Comparison of ENCODE assay signal across 8 mouse cellular contexts in genomic region chr1:23762136-23762687, GRCm38 (mm10). TPM values are rescaled to one million over a fixed set of nuclear protein-coding genes. Genes with fewer than 3 reads are reported as not detected.
A peak's percentile ranks its signal among the peaks of the same experiment; 100 is the strongest.
DNase-seq lines count a peak whose midpoint lies in the region; ATAC-seq and TF ChIP-seq lines count a peak whose summit lies in the region.

No protein-coding gene starts in this region.

- peaks cover 40% of the 10 kb centered on the region for H3K27me3 ChIP-seq in forebrain, embryonic 12.5 days
- peaks cover 69% of the 10 kb centered on the region for H3K27me3 ChIP-seq in hindbrain, embryonic 10.5 days (ENCODE audit: insufficient read depth, poor library complexity, severe bottlenecking)

- H3K4me2 ChIP-seq in forebrain, embryonic 12.5 days = peak overlapping the region; percentile 88

- peak; percentile 29 for DNase-seq in gastrocnemius, adult 2 months
- no peak for DNase-seq in gastrocnemius, postnatal 36 days
- peak; percentile 69 for DNase-seq in hindbrain, embryonic 10.5 days (ENCODE audit: low spot score)
- peak; percentile 32 to 46 for DNase-seq in layer of hippocampus, postnatal 36 days
- DNase-seq in right cerebral cortex, postnatal 4 days = peak; percentile 55

- peak overlapping the region; percentile 73 for H3K4me3 ChIP-seq in gastrocnemius, adult 2 months
- peak overlapping the region; percentile 54 for H3K4me3 ChIP-seq in brown adipose tissue, adult 24 weeks (ENCODE audit: insufficient read depth, low read depth, low read length)
- peak overlapping the region; percentile 66 for H3K4me3 ChIP-seq in forebrain, embryonic 12.5 days (replicated peaks)
- H3K4me3 ChIP-seq in hindbrain, embryonic 10.5 days = peak overlapping the region; percentile 73

- H3K4me1 ChIP-seq in brown adipose tissue, adult 24 weeks (ENCODE audit: control insufficient read depth, insufficient read depth, insufficient read length, low read length) = no peaks in the 10 kb centered on the region
- H3K4me1 ChIP-seq in forebrain, embryonic 12.5 days = peaks cover 21% of the 10 kb centered on the region
- peaks cover 26% of the 10 kb centered on the region for H3K4me1 ChIP-seq in hindbrain, embryonic 10.5 days (replicated peaks)

- peak; percentile 49 for ATAC-seq in forebrain, embryonic 12.5 days (ENCODE audit: low FRiP score)
- ATAC-seq in megakaryocyte progenitor cell, adult 5-6 weeks (replicated peaks; ENCODE audit: poor library complexity) = peak; percentile 38

- H3K36me3 ChIP-seq in forebrain, embryonic 12.5 days (replicated peaks) = no peaks in the 10 kb centered on the region
- H3K36me3 ChIP-seq in hindbrain, embryonic 10.5 days = no peaks in the 10 kb centered on the region

- WGBS in forebrain, embryonic 12.5 days = under 1% methylated on average over 45 of the region's 45 CpGs
- under 1% methylated on average over 45 of the region's 45 CpGs for WGBS in hindbrain, embryonic 10.5 days

- intact Hi-C loops in gastrocnemius, adult 2 months (cut with DNase I) = loop anchor here (2.0 kb wide), 1 partner anchor 33 kb away; no protein-coding TSS in a partner anchor
- intact Hi-C loops in gastrocnemius, postnatal 36 days (cut with DNase I) = no loop called here

- no peaks in the 10 kb centered on the region for H3K9me3 ChIP-seq in forebrain, embryonic 12.5 days
- H3K9me3 ChIP-seq in hindbrain, embryonic 10.5 days = no peaks in the 10 kb centered on the region

- H3K9ac ChIP-seq in forebrain, embryonic 12.5 days = peak overlapping the region; percentile 72

- TF ChIP-seq CTCF in gastrocnemius, adult 2 months (IDR thresholded peaks at IDR 0.05) = no peak

- no peak overlapping the region for H3K27ac ChIP-seq in gastrocnemius, adult 2 months
- no peak overlapping the region for H3K27ac ChIP-seq in brown adipose tissue, adult 24 weeks (replicated peaks; ENCODE audit: low read depth, low read length)
- 0 out of 2 replicates have a peak overlapping the region, but pooled peaks have one; percentile 38 for H3K27ac ChIP-seq in forebrain, embryonic 12.5 days
- peak overlapping the region; percentile 77 for H3K27ac ChIP-seq in hindbrain, embryonic 10.5 days

RNA-seq across cellular contexts. Expression of gene B3gat2, which starts 0.7 kb away (rescaled TPM):
- total RNA-seq in gastrocnemius, adult 2 months (2021) = not detected
- total RNA-seq in gastrocnemius, postnatal 36 days (2021) = not detected
- not detected in 2 replicates for polyA plus RNA-seq in brown adipose tissue, adult 24 weeks (2012; ENCODE audit: insufficient read depth, insufficient read length, missing spikeins)
- 2.5 and 2.7 TPM in 2 replicates for polyA plus RNA-seq in forebrain, embryonic 12.5 days (2016; fragmentation: Nextera tagmentation; extraction: Ambion mirVana)
- polyA plus RNA-seq in hindbrain, embryonic 10.5 days (2016; fragmentation: Nextera tagmentation; extraction: Ambion mirVana) = 0.90 and 3.0 TPM in 2 replicates
- 10 to 100 TPM; 13.4 to 14.3 TPM for total RNA-seq in layer of hippocampus, postnatal 36 days (2021)
- not detected in 2 replicates for total RNA-seq in megakaryocyte progenitor cell, adult 5-6 weeks (2015)
- 0.04 TPM in 1 of 2 replicates, not detected in the other for total RNA-seq in megakaryocyte progenitor cell, adult 5-6 weeks (2017)

Comparison
In these comparisons a context has a peak if more than half of its experiments do, and no peak if none do; other contexts are left out.
1. DNase-seq: peak in gastrocnemius, adult 2 months (single experiment), hindbrain, embryonic 10.5 days (single experiment), layer of hippocampus, postnatal 36 days (2 of 2) and right cerebral cortex, postnatal 4 days (single experiment); none in gastrocnemius, postnatal 36 days (0 of 2).
2. H3K27ac ChIP-seq: peak in forebrain, embryonic 12.5 days (single experiment) and hindbrain, embryonic 10.5 days (single experiment); none in gastrocnemius, adult 2 months (single experiment) and brown adipose tissue, adult 24 weeks (single experiment).
3. RNA of gene B3gat2, which starts 0.7 kb away (total RNA-seq): 13.4 to 14.3 TPM in layer of hippocampus, postnatal 36 days; 0.04 TPM in megakaryocyte progenitor cell, adult 5-6 weeks, not detected in gastrocnemius, adult 2 months and not detected in gastrocnemius, postnatal 36 days; every median in the first group is over 10 times any median in the second.
4. Peak in every context shown above with its lines, with median percentiles within 50 percentile points of each other: H3K4me3 ChIP-seq.